Mouse (Mus musculus): ENCODE results near the gene Arhgap19. TPM values are rescaled to one million over a fixed set of nuclear protein-coding genes. Genes with fewer than 3 reads are reported as not detected.

The Arhgap19 gene
- polyA plus RNA-seq, 1 experiment, result 2.1 TPM

GRCm38 (mm10) chr19:41837917-41838261, 36.0 kb upstream of the Arhgap19 start:
- WGBS, result 18% methylated on average over 4 of the region's 4 CpGs
- H3K4me1 ChIP-seq (ENCODE audit: control insufficient read depth, insufficient read depth, insufficient read length, low read length), result peaks cover 20% of the 10 kb centered on the region; the same call in 1 of the 2 replicates
- no peaks in the 10 kb centered on the region for H3K27me3 ChIP-seq (ENCODE audit: control insufficient read depth, insufficient read depth, low read length)
- H3K27ac ChIP-seq (ENCODE audit: insufficient read depth, low read depth, low read length), result peak overlapping the region; percentile 96
- H3K4me3 ChIP-seq (ENCODE audit: low read depth, low read length), result peak overlapping the region; percentile 19; the same call in 1 of the 2 replicates
- TF ChIP-seq POLR2A (IDR thresholded peaks at IDR 0.05; ENCODE audit: low read depth, low read length), result no peak
- no peak for TF ChIP-seq CTCF (IDR thresholded peaks at IDR 0.05; ENCODE audit: extremely low read depth, insufficient read length, insufficient replicate concordance, low read depth, low read length)
- no peaks in the 10 kb centered on the region for H3K36me3 ChIP-seq (ENCODE audit: control insufficient read depth, insufficient read depth, low read length)

GRCm38 (mm10) chr19:41837194-41837916, 35.5 kb upstream of the Arhgap19 start:
- H3K27ac ChIP-seq (ENCODE audit: insufficient read depth, low read depth, low read length), result peak overlapping the region; percentile 96
- 24% methylated on average over 9 of the region's 9 CpGs for WGBS
- peak overlapping the region; percentile 19; the same call in 1 of the 2 replicates for H3K4me3 ChIP-seq (ENCODE audit: low read depth, low read length)
- no peak for TF ChIP-seq CTCF (IDR thresholded peaks at IDR 0.05; ENCODE audit: extremely low read depth, insufficient read length, insufficient replicate concordance, low read depth, low read length)
- no peak for TF ChIP-seq POLR2A (IDR thresholded peaks at IDR 0.05; ENCODE audit: low read depth, low read length)
- no peaks in the 10 kb centered on the region for H3K27me3 ChIP-seq (ENCODE audit: control insufficient read depth, insufficient read depth, low read length)
- peaks cover 23% of the 10 kb centered on the region; the same call in 1 of the 2 replicates for H3K4me1 ChIP-seq (ENCODE audit: control insufficient read depth, insufficient read depth, insufficient read length, low read length)
- no peaks in the 10 kb centered on the region for H3K36me3 ChIP-seq (ENCODE audit: control insufficient read depth, insufficient read depth, low read length)

GRCm38 (mm10) chr19:41836719-41837118, 34.9 kb upstream of the Arhgap19 start:
- 29% methylated on average over 3 of the region's 3 CpGs for WGBS
- H3K4me1 ChIP-seq (ENCODE audit: control insufficient read depth, insufficient read depth, insufficient read length, low read length), result peaks cover 23% of the 10 kb centered on the region; the same call in 1 of the 2 replicates
- no peaks in the 10 kb centered on the region for H3K27me3 ChIP-seq (ENCODE audit: control insufficient read depth, insufficient read depth, low read length)
- no peak overlapping the region for H3K4me3 ChIP-seq (ENCODE audit: low read depth, low read length)
- H3K27ac ChIP-seq (ENCODE audit: insufficient read depth, low read depth, low read length), result peak overlapping the region; percentile 96; the same call in 1 of the 2 replicates
- TF ChIP-seq POLR2A (IDR thresholded peaks at IDR 0.05; ENCODE audit: low read depth, low read length) (no peak), CTCF (IDR thresholded peaks at IDR 0.05; ENCODE audit: extremely low read depth, insufficient read length, insufficient replicate concordance, low read depth, low read length) (no peak)
- no peaks in the 10 kb centered on the region for H3K36me3 ChIP-seq (ENCODE audit: control insufficient read depth, insufficient read depth, low read length)

- 2% methylated on average over 6 of the region's 6 CpGs for WGBS
- TF ChIP-seq POLR2A (IDR thresholded peaks at IDR 0.05; ENCODE audit: low read depth, low read length) (peak; percentile 49), CTCF (IDR thresholded peaks at IDR 0.05; ENCODE audit: extremely low read depth, insufficient read length, insufficient replicate concordance, low read depth, low read length) (no peak)
- peak overlapping the region; percentile 96 for H3K27ac ChIP-seq (ENCODE audit: insufficient read depth, low read depth, low read length)
- no peaks in the 10 kb centered on the region for H3K27me3 ChIP-seq (ENCODE audit: control insufficient read depth, insufficient read depth, low read length)
- H3K4me1 ChIP-seq (ENCODE audit: control insufficient read depth, insufficient read depth, insufficient read length, low read length), result peaks cover 16% of the 10 kb centered on the region
- no peaks in the 10 kb centered on the region for H3K36me3 ChIP-seq (ENCODE audit: control insufficient read depth, insufficient read depth, low read length)
- no peak overlapping the region; the same call in 1 of the 2 replicates for H3K4me3 ChIP-seq (ENCODE audit: low read depth, low read length)
Measured at GRCm38 (mm10) chr19:41835816-41836215, 34.0 kb upstream of the Arhgap19 start.

- TF ChIP-seq POLR2A (IDR thresholded peaks at IDR 0.05; ENCODE audit: low read depth, low read length) (no peak), CTCF (IDR thresholded peaks at IDR 0.05; ENCODE audit: extremely low read depth, insufficient read length, insufficient replicate concordance, low read depth, low read length) (no peak)
- peak overlapping the region; percentile 60 for H3K27ac ChIP-seq (ENCODE audit: insufficient read depth, low read depth, low read length)
Measured at GRCm38 (mm10) chr19:41835407-41835806, 33.6 kb upstream of the Arhgap19 start.

GRCm38 (mm10) chr19:41832501-41833201, 30.8 kb upstream of the Arhgap19 start:
- 48% methylated on average over 13 of the region's 13 CpGs for WGBS
- Histone ChIP-seq H3K4me3 (ENCODE audit: low read depth, low read length) (peak overlapping the region; percentile 26), H3K27ac (ENCODE audit: insufficient read depth, low read depth, low read length) (no peak overlapping the region), H3K4me1 (ENCODE audit: control insufficient read depth, insufficient read depth, insufficient read length, low read length) (peaks cover 15% of the 10 kb centered on the region), H3K36me3 (ENCODE audit: control insufficient read depth, insufficient read depth, low read length) (no peaks in the 10 kb centered on the region), H3K27me3 (ENCODE audit: control insufficient read depth, insufficient read depth, low read length) (no peaks in the 10 kb centered on the region)
- TF ChIP-seq CTCF (IDR thresholded peaks at IDR 0.05; ENCODE audit: extremely low read depth, insufficient read length, insufficient replicate concordance, low read depth, low read length), result no peak
- no peak for TF ChIP-seq POLR2A (IDR thresholded peaks at IDR 0.05; ENCODE audit: low read depth, low read length)

More at GRCm38 (mm10) chr19:41835407-41835806, 33.6 kb upstream of the Arhgap19 start:
- no peaks in the 10 kb centered on the region for H3K36me3 ChIP-seq (ENCODE audit: control insufficient read depth, insufficient read depth, low read length)
- peaks cover 15% of the 10 kb centered on the region for H3K4me1 ChIP-seq (ENCODE audit: control insufficient read depth, insufficient read depth, insufficient read length, low read length)
- WGBS, result 56% methylated on average over 6 of the region's 6 CpGs
- H3K27me3 ChIP-seq (ENCODE audit: control insufficient read depth, insufficient read depth, low read length), result no peaks in the 10 kb centered on the region
- no peak overlapping the region for H3K4me3 ChIP-seq (ENCODE audit: low read depth, low read length)

Measured in small intestine, adult 2 months (tissue).